Mouse (Mus musculus) lung, adult 18-20 months (tissue): Measurements from ENCODE around the gene Wdfy2.

ENCODE experiments used
- DNase-seq, 2 experiments: peaks; one replicate each; pipeline ENCODE4 v3.0.0; 2022; ENCODE audit warnings: mixed read lengths in 2 of 2

The Wdfy2 gene

DNA sequence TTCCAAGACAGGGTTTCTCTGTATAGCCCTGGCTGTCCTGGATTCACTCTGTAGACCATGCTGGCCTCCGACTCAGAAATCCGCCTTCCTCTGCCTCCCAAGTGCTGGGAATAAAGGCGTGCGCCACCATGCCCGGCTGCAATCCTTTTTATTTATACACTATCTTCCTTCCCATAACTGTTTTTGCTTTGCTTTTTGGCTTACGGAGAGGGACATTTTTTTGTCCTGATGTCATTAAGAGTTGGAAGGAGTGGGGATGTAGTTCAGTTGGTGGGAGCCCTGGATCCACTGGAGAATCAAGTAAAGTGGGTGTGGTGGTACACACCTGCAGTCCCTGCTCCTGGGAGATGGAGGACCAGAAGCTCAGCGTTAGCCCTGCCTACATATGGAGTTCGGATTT is 6.7 kb downstream of the Wdfy2 start:
- DNase-seq = no peak

DNA sequence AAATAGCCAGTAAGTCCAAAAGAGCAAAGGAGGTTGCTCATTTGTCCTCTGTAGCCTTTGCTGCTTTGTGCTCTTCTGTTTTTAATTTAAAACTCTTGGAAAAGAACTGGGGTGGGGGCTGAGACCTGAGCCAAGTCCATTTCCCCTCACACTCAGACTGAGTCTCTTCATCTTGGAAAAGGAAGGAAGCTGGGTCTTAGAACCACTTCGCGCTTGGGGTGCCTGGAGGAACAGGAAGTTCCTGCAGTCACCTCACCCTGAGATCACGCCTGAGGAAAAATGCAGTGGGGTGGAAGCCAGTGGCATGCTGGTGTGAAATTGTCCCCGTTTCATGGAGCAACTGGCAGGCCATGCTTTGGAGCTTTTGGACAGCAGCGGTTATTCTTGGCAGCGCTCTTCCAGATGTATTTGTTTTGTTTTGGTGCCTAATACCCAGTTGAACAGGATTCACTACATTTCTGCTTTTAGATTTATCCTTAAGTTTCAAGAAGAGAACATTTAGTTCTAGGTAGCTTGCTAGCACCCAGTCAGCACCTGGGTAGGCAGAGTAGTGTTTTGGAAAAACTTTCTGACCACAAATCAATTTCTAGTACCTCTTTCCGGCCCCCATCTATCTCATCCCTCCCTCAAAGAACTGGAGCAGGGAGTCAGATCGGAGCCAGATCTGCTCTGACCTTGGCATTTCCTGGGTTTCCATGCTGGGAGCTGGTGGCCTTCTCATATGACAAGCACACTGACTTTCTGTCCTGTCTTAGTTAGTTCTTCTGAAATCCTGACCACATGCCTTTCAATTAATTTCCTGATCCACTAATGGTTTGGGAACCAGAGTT is 7.7 kb downstream of the Wdfy2 start:
- peak; percentile 46 to 66 for DNase-seq

- DNase-seq = no peak
These were observed 13.5 kb downstream of the Wdfy2 start for GRCm38 (mm10) chr14:62850980-62851379.

- no peak for DNase-seq
These were observed 15.4 kb downstream of the Wdfy2 start for GRCm38 (mm10) chr14:62852840-62853239.

DNA sequence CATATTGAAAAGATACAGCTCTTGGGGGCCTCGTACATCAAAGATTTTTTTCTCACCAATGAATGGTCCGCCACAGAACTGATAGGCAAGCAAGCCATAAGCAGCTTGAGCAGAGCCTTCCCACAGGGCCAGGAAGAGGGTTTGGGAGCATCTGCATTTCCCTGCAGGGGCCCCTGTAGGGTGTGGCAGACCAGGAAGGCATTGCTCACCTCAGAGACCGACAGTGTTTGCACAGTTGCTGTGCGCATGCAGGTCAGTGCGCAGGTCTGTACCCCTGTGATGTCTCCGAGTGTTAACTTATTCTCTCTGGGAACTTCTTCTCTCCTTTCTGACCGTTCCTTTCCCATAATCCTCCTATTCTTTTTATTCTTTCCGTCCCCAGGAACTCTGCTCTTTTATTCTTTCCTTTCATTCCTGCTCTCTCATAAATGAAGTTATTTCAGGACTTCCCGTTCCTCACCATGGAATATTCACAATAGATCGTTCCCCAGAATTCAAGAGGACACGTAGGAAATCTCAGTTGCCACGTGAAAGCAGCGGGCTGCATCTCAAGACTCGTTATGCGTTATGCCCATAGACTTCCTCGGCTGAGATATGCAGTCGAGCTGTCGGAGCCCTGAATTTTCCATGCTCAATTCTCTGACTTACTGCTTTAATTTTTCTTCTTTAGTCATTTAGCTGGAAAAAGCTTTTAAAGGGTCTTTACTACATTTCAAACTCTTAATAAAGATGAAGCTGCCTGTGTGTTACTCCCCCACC is 17.8 kb downstream of the Wdfy2 start:
- DNase-seq = no peak

GRCm38 (mm10) chr14:62855863-62856262 is 18.4 kb downstream of the Wdfy2 start:
- no peak for DNase-seq

DNA sequence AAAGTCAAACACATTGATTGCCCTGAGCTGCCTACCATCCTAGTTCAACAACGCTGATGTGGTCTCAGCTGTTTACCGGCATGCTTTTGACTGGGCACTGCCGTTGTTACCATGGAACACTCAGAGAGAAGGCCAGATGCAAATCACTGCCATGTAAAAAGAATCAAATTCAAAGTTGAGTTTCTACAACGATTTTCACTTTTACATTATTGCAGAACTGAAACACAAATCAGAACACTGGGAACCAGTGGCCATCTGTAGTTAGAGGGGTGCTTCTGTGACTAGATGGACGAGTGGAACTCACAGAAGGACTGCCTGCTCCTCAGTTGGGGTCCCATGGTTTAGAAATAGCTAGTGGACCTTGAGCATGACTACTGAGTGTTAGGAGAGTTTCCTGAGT is 19.0 kb downstream of the Wdfy2 start:
- no peak for DNase-seq

GRCm38 (mm10) chr14:62857879-62858278 is 20.4 kb downstream of the Wdfy2 start:
- no peak for DNase-seq

DNA sequence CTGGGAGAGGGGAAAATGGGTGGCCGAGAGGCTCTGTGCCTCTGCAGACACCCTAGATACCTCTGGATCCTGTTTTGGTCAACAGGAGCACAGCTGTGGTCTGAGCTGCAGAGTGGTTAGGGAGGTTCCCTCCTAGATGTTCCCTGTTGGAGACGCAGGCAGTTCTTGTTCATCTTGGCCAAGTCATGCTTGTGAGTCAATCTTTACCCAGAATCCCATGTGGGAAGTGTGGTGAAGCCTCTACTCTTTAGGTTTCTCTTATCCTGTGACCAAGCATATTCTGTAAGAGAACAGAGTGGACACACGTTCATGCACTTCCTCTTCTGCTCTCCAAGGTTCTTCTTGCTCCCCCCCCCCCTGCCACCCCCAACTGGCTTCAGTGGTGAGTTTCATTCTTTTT is 20.8 kb downstream of the Wdfy2 start:
- DNase-seq = peak; percentile 34 to 43

DNA sequence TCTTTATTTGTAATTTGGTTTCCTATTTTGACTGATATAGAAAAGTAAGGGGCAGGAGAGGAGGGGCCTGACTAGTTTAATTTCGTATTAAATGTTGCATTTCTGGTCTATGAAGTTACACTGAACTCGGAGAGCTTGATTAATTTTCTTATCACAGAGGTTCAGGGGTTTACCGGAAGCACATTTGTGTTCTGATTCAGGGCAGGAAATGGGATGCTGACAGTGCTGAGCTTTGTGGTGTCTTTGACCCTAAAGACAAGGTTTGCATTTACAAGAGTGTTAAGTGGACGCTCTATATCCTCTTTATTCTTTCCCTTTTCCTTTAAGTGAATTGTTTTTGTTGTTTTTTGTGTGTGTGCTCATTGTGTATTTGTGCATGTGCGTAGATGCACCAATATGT is 25.1 kb downstream of the Wdfy2 start:
- DNase-seq = no peak

DNA sequence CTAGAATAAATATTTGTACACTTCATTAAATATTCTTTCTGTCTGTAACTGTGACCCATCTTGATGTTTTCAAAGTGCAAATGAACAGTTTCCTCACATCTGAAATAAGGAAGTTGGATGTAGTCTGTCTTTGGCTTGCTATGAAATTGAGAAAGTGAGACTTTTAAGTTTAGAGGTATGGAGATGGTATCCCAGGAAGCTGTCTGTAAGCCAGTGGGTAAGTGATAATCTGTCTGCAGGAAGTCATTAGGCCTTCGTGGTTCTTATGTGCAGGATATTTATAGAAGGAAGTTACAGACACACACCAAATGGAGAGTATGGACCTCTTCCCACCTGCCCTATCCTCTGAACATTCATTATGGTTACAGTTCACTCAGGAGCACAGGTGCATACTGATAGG is 26.8 kb downstream of the Wdfy2 start:
- DNase-seq = no peak

DNA sequence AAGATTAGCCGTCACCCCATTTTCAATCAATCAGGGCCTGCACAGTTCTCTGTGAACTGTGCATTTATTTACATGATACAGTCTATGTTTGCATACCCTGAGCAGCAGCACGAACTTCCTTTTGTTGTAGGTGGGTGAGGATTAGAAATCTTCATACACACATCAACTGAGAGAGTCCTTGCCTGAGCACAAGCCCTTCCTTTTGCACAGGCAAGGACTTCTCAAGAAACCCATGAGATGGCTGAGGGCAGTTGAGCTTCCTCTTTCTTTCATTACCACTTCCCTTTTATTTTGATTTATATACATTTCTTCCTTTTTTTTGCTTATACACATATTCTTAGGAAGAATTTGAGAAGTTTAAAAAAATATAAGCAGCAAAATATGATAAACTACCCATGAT is 27.9 kb downstream of the Wdfy2 start:
- DNase-seq = no peak

DNA sequence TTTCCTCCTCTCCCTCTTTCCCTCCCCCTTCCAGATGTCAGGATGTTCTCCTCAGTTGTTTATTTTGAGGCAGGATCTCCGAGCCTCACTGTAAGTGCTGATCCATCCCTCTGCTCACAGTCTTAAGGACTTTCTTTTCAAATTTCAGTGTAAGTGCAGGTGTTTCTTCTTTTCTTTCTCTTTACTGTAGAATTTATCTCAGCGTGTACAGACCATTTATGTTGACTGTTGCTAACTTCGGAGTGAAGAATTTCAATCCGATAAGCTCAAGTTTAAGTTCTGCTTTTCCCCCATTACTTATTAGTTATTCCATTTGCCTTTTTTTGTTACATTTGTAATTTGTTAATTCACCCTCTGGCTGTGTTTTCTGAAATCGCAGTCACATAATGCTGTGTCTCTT is 29.6 kb downstream of the Wdfy2 start:
- DNase-seq = no peak

- DNase-seq = no peak
These were observed 30.1 kb downstream of the Wdfy2 start for GRCm38 (mm10) chr14:62867576-62867975.

DNA sequence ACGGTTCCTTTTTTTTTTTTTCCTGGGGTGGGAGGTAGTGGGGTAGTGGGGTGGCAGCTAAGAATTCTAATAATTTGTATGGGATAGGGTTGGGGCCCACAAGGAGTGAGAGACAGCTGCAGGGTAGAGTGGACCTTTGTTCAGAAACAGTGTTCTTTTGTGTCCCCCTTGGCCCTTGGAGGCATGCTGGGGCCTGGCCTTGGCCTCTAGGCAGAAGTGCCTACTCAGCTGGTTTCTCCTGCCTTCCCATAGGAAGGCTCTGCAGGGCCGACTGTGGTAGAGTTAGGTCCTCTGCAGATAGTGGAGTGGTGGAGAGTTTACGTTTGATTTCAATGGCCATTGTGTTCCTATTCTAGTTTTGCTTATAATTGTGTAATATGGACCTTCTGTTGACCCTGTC is 30.8 kb downstream of the Wdfy2 start:
- DNase-seq = no peak

GRCm38 (mm10) chr14:62870238-62870638 is 32.8 kb downstream of the Wdfy2 start:
- DNase-seq = no peak

GRCm38 (mm10) chr14:62871431-62871830 is 34.0 kb downstream of the Wdfy2 start:
- DNase-seq = no peak

GRCm38 (mm10) chr14:62871932-62872331 is 34.5 kb downstream of the Wdfy2 start:
- no peak for DNase-seq

GRCm38 (mm10) chr14:62873820-62874219 is 36.3 kb downstream of the Wdfy2 start:
- DNase-seq = no peak

- DNase-seq = no peak
These were observed 36.9 kb downstream of the Wdfy2 start for GRCm38 (mm10) chr14:62874348-62874747.

- peak in 1 of 2 experiments; percentile 63 for DNase-seq
These were observed 40.6 kb downstream of the Wdfy2 start for GRCm38 (mm10) chr14:62878076-62878475.

GRCm38 (mm10) chr14:62878634-62879430 is 41.4 kb downstream of the Wdfy2 start:
- no peak for DNase-seq

DNA sequence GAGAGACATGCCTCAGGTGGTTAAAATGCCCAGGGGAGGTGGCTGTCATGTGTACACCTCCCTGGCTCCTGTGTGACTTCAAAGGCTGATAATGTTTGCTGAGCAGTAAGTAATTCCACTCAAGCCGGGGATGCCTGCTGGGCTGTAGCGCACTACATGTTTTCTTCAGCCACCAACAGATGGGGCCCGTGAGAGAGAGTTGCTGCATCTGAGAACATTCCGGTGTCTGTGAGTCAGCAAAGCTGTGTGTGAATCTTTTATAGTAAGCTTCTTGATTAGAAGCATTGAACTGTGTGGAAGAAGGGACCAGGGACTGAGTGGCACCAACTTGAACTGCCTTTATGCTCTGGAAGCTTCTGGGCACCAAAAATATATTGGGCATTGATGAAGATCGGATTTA is 42.0 kb downstream of the Wdfy2 start:
- peak; percentile 83 to 87 for DNase-seq
